Mouse (Mus musculus) limb, embryonic 15.5 days (tissue): ENCODE measurements around the gene Prepl. TPM values are rescaled to one million over a fixed set of nuclear protein-coding genes. Genes with fewer than 3 reads are reported as not detected.

Experiments
- ATAC-seq: fragments of 200-750 bp; cut with Nextera tagmentation; 2 replicates; pipeline ENCODE4 v1.8.0; 2017; ENCODE audit warnings: low read depth, moderate TSS enrichment; ENCODE audit not compliant: insufficient number of reproducible peaks, low FRiP score, low TSS enrichment
- H3K27ac ChIP-seq: fragments of 300-500 bp; sonication (generic); 2 replicates; pipeline ENCODE4 v1.5.1; 2015; ENCODE audit warnings: moderate library complexity, mild to moderate bottlenecking, inconsistent platforms
- H3K27me3 ChIP-seq: fragments of 300-500 bp; sonication (generic); 2 replicates; pipeline ENCODE4 v1.6.1; 2015; ENCODE audit warnings: inconsistent platforms
- H3K36me3 ChIP-seq: fragments of 300-500 bp; sonication (generic); 2 replicates; pipeline ENCODE4 v1.6.1; 2015; ENCODE audit warnings: inconsistent platforms
- H3K4me1 ChIP-seq: fragments of 300-500 bp; sonication (generic); 2 replicates; pipeline ENCODE4 v1.6.1; 2015; ENCODE audit warnings: inconsistent platforms
- H3K4me2 ChIP-seq: fragments of 300-500 bp; sonication (generic); 2 replicates; pipeline ENCODE4 v1.6.1; 2015; ENCODE audit warnings: mild to moderate bottlenecking, inconsistent platforms
- H3K4me3 ChIP-seq: fragments of 300-500 bp; sonication (generic); 2 replicates; pipeline ENCODE4 v1.5.1; 2015; ENCODE audit warnings: mild to moderate bottlenecking, inconsistent platforms
- H3K9ac ChIP-seq: fragments of 300-500 bp; sonication (generic); 2 replicates; pipeline ENCODE4 v1.6.1; 2015; ENCODE audit warnings: inconsistent platforms
- H3K9me3 ChIP-seq: fragments of 300-500 bp; sonication (generic); 2 replicates; pipeline ENCODE4 v1.6.1; 2016; ENCODE audit warnings: inconsistent platforms
- WGBS: fragments of 180-500 bp; shearing (Covaris S2); methylation state at CpG from one replicate; pipeline ENCODE4 v1.1.7; 2015; 5-methylcytosine and 5-hydroxymethylcytosine counted together
- polyA plus RNA-seq: library from polyadenylated mRNA; unstranded; fragments of >200 nt; fragmentation: Nextera tagmentation; extraction: Ambion mirVana; gene quantifications from 2 replicates; pipeline ENCODE4 v1.2.1, GENCODE M21; 2015

Gene Prepl
- 25.6 and 37.6 TPM in 2 replicates for polyA plus RNA-seq

- peaks cover 9% of the 10 kb centered on the region for H3K4me1 ChIP-seq
- under 1% methylated on average over 63 of the region's 63 CpGs for WGBS
- peak within 1 kb of the TSS; percentile 79 for H3K9ac ChIP-seq
- peak; percentile 98 for ATAC-seq
- H3K4me2 ChIP-seq, result peak within 1 kb of the TSS; percentile 81
- peak within 1 kb of the TSS; percentile 87 for H3K27ac ChIP-seq
- H3K36me3 ChIP-seq, result no peaks in the 10 kb centered on the region
- peak within 1 kb of the TSS; percentile 95 for H3K4me3 ChIP-seq
- no peaks in the 10 kb centered on the region for H3K27me3 ChIP-seq
- no peaks in the 10 kb centered on the region for H3K9me3 ChIP-seq
These were observed at the start of gene Prepl, which contains the start of gene Camkmt for GRCm38 (mm10) chr17:85090120-85091099. Prepl (minus strand) TSS chr17:85090241. Camkmt (plus strand) TSS chr17:85090552.

GRCm38 (mm10) chr17:85138393-85138792 lies 48.4 kb upstream of the Prepl start:
- Histone ChIP-seq H3K36me3 (no peaks in the 10 kb centered on the region), H3K9me3 (no peaks in the 10 kb centered on the region), H3K4me3 (no peak overlapping the region), H3K9ac (no peak overlapping the region), H3K27ac (no peak overlapping the region), H3K4me1 (no peaks in the 10 kb centered on the region), H3K4me2 (no peak overlapping the region), H3K27me3 (no peaks in the 10 kb centered on the region)
- no peak for ATAC-seq
- WGBS, result 86% methylated on average over 1 of the region's 1 CpGs

DNA sequence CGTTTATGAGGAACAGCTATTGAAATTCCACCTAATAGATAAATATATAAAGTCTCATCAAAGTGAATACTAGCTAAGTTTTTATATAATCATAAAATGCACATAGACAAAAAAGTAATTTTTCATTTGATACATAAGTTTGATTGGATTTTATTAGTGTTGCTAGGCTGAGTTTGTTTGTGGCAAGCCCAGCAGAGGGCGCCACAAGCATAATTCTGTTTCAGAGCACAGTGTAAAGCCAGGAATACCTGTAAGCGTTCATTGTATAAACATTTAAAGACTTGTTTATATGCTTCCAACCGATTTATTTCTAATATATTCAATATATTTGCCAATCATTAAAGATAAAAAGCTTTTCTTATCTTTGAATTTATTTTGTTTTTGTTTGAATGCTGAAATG lies 26.6 kb upstream of the Prepl start:
- Histone ChIP-seq H3K9me3 (no peaks in the 10 kb centered on the region), H3K4me3 (no peak overlapping the region), H3K36me3 (no peaks in the 10 kb centered on the region), H3K27me3 (no peaks in the 10 kb centered on the region), H3K27ac (no peak overlapping the region), H3K4me2 (no peak overlapping the region), H3K9ac (no peak overlapping the region), H3K4me1 (no peaks in the 10 kb centered on the region)
- 25% methylated on average over 4 of the region's 4 CpGs for WGBS
- ATAC-seq, result no peak

DNA sequence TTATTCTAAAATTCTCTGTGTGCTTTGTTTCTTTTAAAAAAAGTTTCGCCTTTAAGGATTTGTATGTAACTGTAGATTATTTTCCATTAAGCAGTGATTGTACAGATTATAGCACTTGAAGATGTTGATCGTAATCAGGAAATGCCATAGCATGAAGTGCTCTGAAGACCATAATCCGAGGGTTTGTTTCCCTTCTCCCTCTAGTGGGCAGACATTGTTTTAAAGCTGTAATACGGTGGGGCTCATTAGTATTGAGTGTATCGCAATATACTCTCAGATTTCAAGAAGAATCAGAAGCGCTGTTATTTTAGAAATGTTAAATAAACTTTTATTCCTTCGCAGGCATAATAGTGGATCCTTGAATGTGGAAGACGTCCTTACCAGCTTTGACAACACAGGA lies 23.4 kb upstream of the Prepl start:
- no peaks in the 10 kb centered on the region for H3K4me1 ChIP-seq
- H3K4me2 ChIP-seq, result no peak overlapping the region
- H3K27ac ChIP-seq, result no peak overlapping the region
- no peaks in the 10 kb centered on the region for H3K9me3 ChIP-seq
- H3K36me3 ChIP-seq, result no peaks in the 10 kb centered on the region
- no peak for ATAC-seq
- H3K4me3 ChIP-seq, result no peak overlapping the region
- H3K27me3 ChIP-seq, result no peaks in the 10 kb centered on the region
- no peak overlapping the region for H3K9ac ChIP-seq
- WGBS, result 82% methylated on average over 8 of the region's 8 CpGs

DNA sequence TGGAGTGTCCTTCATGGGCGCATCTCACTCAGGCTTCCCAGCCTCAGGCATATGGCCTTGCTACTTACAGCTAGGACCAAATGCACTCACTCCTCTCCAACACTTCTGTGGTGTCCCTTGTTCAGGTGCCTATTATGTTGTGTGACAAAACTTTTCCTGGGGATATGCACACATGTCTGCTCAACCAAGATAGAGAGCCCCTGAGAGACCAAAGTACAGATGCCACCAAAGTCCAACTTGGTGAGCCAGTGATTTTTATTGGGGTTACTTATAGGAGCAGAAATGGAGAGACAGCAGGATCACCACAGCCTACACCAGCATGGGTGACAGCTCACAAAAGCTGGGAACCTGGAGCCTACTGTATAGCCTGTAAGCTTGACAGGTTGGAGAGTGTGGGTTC lies 20.6 kb upstream of the Prepl start:
- Histone ChIP-seq H3K27ac (no peak overlapping the region), H3K4me3 (no peak overlapping the region), H3K4me2 (no peak overlapping the region), H3K9ac (no peak overlapping the region), H3K9me3 (no peaks in the 10 kb centered on the region), H3K27me3 (no peaks in the 10 kb centered on the region), H3K4me1 (no peaks in the 10 kb centered on the region), H3K36me3 (no peaks in the 10 kb centered on the region)
- 96% methylated on average over 1 of the region's 1 CpGs for WGBS
- no peak for ATAC-seq

GRCm38 (mm10) chr17:85103310-85103709 lies 13.3 kb upstream of the Prepl start:
- no peaks in the 10 kb centered on the region for H3K4me1 ChIP-seq
- WGBS, result 38% methylated on average over 2 of the region's 2 CpGs
- no peak overlapping the region for H3K9ac ChIP-seq
- no peak overlapping the region for H3K4me2 ChIP-seq
- no peak overlapping the region for H3K4me3 ChIP-seq
- peaks cover 9% of the 10 kb centered on the region for H3K36me3 ChIP-seq
- H3K9me3 ChIP-seq, result no peaks in the 10 kb centered on the region
- no peak for ATAC-seq
- no peak overlapping the region for H3K27ac ChIP-seq
- no peaks in the 10 kb centered on the region for H3K27me3 ChIP-seq

DNA sequence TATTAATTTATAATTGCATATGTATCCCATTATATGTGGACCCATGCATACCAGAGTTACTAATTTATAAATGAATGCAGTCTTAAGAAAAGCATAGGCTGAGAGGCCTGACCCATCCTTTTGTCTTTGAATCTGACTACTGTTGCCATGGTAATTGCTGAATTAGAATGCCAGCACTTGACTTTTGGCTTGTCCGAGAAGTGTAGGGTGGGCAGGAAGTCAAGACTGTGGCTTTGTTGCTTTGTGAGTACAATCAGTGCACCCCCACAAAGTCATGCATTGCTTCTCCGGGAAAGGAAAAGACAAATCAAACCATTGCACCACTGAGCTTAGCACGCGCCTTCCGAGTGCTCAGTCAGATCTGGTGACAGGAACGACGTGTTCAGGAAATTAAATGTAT lies 11.7 kb upstream of the Prepl start:
- H3K4me3 ChIP-seq, result no peak overlapping the region
- H3K9ac ChIP-seq, result no peak overlapping the region
- no peak overlapping the region for H3K4me2 ChIP-seq
- no peaks in the 10 kb centered on the region for H3K27me3 ChIP-seq
- no peak overlapping the region for H3K27ac ChIP-seq
- no peak for ATAC-seq
- no peaks in the 10 kb centered on the region for H3K9me3 ChIP-seq
- WGBS, result 85% methylated on average over 7 of the region's 7 CpGs
- no peaks in the 10 kb centered on the region for H3K4me1 ChIP-seq
- H3K36me3 ChIP-seq, result peaks cover 21% of the 10 kb centered on the region

- Histone ChIP-seq H3K36me3 (peaks cover 21% of the 10 kb centered on the region), H3K4me2 (no peak overlapping the region), H3K27me3 (no peaks in the 10 kb centered on the region), H3K9me3 (no peaks in the 10 kb centered on the region), H3K4me1 (no peaks in the 10 kb centered on the region), H3K27ac (no peak overlapping the region), H3K4me3 (no peak overlapping the region), H3K9ac (no peak overlapping the region)
- no peak for ATAC-seq
- WGBS, result 74% methylated on average over 3 of the region's 3 CpGs
These were observed 10.2 kb upstream of the Prepl start for GRCm38 (mm10) chr17:85100232-85100631.

DNA sequence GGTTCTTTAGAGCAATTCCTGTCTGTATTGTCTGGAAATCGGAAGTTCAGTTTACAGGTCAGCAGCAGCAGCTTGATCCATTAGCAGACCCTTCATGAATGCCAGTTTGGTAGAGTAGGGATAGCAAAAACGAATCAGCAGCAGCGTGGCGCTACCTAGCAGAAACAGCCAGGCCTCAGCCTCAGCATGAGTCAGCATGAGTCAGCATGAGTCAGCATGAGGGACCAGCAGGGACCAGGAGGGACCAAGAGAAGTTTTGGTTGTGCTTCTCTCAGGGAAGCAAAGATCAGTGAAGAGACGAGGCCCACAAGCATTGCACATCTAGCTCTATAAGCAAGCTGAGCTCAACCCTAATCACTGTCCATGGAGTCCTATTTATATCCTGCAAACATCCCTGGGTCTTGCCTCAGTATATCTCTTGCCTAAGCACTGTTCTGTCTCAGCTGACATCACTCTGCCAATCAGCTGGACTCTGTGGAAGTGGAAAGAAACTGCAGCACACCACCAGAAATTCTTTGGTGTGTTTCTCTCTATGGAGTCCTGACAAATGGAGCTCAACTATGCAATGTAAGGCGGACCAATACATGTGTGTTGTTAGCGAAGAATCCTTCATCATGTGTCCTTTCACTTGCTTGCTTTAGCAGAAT lies 8.8 kb upstream of the Prepl start:
- Histone ChIP-seq H3K4me1 (no peaks in the 10 kb centered on the region), H3K9me3 (no peaks in the 10 kb centered on the region), H3K36me3 (peaks cover 21% of the 10 kb centered on the region), H3K27ac (no peak overlapping the region), H3K4me3 (no peak overlapping the region), H3K9ac (no peak overlapping the region), H3K4me2 (no peak overlapping the region), H3K27me3 (no peaks in the 10 kb centered on the region)
- 91% methylated on average over 7 of the region's 7 CpGs for whole genome bisulfite sequencing
- no peak for ATAC-seq

DNA sequence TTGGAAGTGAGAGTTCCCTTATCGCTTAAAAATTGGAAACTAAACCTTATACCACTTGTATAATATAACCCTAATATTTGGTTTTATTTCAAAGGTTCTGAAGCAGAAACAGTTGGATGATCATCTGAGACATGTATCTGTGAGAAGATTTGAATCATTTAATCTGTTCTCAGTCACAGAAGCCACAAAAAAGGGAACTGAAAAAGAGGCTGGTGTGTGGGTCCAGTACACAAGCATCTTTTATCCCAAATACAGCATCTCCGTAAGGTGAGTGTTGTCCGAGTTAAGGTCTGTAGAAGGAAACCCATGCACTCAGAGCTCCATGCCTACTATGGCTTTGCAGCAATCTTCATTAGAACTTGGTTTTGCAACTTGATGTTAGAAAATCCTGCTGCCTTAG lies 6.4 kb upstream of the Prepl start:
- Histone ChIP-seq H3K4me1 (peaks cover 1% of the 10 kb centered on the region), H3K4me2 (no peak overlapping the region), H3K27me3 (no peaks in the 10 kb centered on the region), H3K9ac (no peak overlapping the region), H3K9me3 (no peaks in the 10 kb centered on the region), H3K36me3 (peaks cover 21% of the 10 kb centered on the region), H3K4me3 (no peak overlapping the region), H3K27ac (no peak overlapping the region)
- 91% methylated on average over 3 of the region's 3 CpGs for WGBS
- ATAC-seq, result no peak

- Histone ChIP-seq H3K27me3 (no peaks in the 10 kb centered on the region), H3K9ac (no peak overlapping the region), H3K36me3 (no peaks in the 10 kb centered on the region), H3K9me3 (no peaks in the 10 kb centered on the region), H3K4me3 (peak overlapping the region; percentile 95; the same call in 1 of the 2 replicates), H3K4me2 (no peak overlapping the region), H3K4me1 (peaks cover 9% of the 10 kb centered on the region), H3K27ac (no peak overlapping the region)
- WGBS, result 91% methylated on average over 6 of the region's 6 CpGs
- no peak for ATAC-seq
These were observed 1.7 kb upstream of the Prepl start for GRCm38 (mm10) chr17:85091762-85092161.

DNA sequence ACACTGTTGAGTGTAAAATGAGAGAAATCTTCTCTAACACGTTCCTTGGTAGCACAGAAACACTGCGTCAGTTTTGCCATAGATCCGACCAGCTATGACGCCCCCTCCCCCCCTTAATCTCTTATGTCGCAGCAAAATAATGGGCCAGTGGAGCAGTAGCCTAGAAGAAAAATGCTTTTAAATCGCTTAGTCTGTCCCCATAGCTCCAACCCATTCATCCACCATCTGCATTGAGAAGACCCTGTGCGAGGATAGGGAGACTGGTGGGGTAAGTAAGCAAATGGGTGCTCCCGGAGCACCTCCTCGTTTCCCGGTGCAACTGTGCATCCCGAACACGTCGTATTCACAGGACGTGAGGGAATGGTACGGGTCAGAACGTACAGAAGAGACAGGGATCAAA lies 420 bp downstream of the Prepl start:
- peaks cover 9% of the 10 kb centered on the region for H3K4me1 ChIP-seq
- no peaks in the 10 kb centered on the region for H3K9me3 ChIP-seq
- WGBS, result under 1% methylated on average over 16 of the region's 16 CpGs
- H3K4me2 ChIP-seq, result peak overlapping the region; percentile 81
- no peak for ATAC-seq
- no peaks in the 10 kb centered on the region for H3K27me3 ChIP-seq
- H3K4me3 ChIP-seq, result peak overlapping the region; percentile 95
- H3K9ac ChIP-seq, result peak overlapping the region; percentile 55
- H3K36me3 ChIP-seq, result no peaks in the 10 kb centered on the region
- peak overlapping the region; percentile 87 for H3K27ac ChIP-seq
